Mouse (Mus musculus): ENCODE measurements at regions not wholly inside any gene's neighbourhood (a gene's known extent, or its start where the extent isn't known, plus 50 kb on each side); places are given as distances from the start of the nearest gene placed in this dataset.

DNA sequence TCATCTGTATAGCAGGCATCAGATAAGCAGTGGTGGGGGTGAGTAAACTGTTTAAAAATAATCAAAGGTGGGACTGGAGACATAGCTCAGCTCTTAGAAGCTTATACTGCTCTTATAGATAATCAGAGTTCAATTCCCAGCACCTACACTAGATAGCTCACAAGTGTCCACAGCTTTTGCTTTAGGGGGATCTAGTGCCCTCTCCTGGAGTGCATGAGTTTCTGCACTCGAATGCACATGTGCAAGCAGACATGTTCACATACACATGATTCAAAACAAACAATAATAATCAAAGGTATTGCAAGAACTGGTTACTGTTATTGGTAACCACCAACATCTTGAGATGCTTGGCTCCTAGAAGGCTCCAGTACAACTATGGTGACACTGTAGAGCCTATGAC is 343.3 kb downstream of the Gpam start:
- DNase-seq = no peak

DNA sequence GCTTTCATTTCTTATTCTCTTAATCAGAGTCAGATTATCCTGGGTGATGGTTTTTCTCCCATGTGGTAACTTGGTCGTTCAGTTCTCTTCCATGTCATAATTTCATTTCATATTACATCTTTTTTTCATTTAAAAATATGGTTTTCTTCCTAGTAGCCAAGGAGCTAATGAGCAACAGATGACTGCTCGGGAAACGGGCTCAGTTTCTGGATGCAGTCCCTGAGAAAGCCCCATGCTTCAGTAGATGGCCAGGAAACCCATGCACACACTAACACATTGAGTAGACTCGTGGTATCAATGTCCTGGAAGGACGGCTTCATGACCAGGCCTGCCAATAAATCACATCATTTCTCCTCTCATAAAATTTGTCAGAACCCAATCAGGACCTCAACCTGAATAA is 369.3 kb downstream of the Gpam start:
- DNase-seq = no peak

DNA sequence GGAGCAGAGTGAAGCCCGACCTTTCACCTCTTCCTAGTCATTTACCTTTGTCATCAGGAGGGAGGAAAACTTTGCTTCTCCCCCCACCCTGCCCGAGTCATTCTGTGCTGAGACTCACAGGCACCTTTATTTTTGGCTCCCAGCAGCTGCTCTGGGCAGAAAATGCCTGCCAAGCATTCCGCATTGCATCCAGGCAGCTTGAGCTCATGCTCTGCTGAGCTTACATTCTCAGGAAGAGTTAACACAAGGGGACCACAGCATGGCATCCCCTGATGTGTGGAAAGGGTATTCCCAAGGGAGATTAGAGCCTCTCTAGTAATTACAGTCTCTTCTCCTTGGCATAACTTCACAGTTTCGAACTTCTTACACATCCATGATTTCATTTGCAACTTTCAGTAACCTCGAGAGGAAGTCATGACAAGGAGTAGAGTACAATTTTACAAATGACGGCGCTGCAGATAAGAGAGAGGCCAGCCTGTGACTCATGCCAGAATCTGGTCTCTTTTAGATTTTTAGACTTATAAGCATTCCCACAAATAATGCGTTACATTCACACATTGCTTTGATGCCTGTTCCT is 370.3 kb downstream of the Gpam start:
- peak; percentile 8 for DNase-seq

DNA sequence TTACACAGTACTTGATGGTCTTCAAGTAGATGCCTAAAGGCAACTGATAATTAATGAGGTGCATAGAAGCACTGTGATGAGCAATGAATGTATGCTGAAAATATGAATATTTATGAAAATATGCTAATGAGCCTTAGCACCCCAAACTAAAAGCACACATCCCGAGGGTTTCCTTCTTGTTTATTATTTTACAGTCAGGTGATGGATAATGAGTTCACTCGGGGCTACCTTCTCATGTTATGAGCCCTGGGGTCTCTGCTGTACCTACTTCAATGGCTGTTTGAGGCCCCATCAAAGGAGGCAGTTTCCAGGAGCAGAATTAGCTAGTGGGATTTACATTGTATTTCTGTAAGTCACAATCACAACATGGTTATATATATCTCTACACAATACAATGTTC is 371.6 kb downstream of the Gpam start:
- DNase-seq = no peak

DNA sequence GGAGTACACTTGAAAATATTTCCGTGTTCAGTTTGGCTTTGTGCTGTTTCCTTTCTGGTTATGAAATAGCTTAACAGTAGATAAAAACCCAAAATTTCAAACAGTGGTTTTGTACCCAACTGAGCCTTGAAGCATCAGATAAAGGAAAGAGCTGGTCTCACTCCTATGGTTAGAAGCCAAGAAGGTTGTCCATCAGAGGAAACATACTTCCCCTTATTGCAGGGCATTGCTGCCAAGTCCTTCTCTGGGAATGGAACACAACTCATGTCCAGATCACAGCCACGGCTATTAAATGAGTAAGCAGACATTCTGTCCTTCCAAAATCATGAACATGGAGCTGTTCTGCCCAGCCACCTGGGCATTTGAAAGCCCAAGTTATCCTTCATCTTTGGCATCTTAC is 393.1 kb downstream of the Gpam start:
- DNase-seq = no peak

DNA sequence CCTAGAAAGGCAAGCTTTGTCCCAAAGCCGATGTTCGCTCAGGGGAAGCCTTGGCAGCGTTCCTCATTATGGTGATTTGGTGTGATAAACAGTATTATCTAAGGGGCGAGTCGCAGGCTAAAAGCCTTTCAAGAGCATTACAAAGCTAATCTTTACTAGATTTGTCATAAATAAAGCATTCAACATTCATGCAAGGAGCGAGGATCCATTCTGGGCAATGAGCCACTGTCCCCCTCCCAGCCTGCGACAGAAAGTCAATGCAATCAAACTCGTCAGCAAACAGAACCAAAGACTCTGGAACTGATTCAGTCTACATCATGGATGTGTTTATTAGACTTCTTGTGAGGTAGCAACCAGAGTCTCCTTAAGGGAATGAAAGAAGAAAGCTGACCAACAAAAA is 395.3 kb downstream of the Gpam start:
- DNase-seq = no peak

DNA sequence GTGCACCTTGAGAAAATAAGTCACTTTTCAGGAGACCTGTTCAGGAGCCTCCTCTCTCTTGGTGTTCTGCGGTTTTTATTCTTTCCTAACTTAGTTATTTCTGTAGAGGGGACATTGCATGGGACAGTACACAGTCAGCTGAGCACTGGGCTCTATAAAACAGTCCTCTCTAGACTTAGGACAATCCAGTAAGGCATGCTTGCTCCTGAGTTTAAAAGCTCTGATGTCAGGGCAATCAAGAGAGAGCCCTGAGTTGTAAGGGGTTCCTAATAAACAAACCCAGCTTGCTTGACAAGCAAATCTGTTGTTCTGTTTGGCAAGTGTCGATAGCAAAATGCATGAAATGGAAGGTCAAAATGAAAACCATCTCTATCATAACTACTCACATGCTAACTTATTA is 395.7 kb downstream of the Gpam start:
- no peak for DNase-seq

DNA sequence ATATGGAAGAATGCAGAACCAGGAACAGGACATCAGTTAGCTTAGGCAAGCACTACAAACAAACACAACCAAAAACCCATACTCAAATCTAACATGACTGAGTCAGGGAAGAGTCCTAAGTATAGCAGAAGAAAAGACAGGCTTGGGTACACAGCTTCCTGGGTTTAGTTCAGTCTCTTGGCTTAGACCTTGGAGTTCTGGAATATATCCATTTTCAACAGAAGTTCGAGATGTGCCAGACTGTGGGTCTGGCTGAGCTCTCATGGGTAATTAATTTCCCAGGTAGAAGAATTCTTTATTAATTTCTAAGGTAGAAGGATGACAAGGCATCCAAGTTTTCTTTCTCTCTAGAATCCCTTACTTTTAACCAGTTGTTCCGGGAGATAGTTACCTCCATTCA is 396.2 kb downstream of the Gpam start:
- DNase-seq = no peak

DNA sequence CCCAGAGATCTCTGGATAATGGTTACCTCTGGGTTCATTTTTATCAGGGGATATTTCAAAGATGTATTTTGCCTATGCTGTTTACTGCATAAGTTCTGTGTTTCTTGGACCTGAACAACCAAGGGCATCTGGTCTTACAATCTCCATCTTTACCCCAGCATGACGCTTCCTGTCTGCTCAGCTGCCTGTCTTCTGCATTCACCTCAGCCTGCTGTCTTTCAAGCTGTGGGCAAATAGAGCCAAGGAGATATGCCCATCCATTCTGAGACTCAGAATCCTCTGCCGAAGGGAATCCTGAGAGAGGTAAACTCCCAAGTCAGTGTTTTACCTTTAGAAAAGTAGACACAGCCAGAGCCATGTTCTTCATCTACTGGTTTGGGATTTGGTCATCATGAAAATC is 396.7 kb downstream of the Gpam start:
- DNase-seq = no peak

DNA sequence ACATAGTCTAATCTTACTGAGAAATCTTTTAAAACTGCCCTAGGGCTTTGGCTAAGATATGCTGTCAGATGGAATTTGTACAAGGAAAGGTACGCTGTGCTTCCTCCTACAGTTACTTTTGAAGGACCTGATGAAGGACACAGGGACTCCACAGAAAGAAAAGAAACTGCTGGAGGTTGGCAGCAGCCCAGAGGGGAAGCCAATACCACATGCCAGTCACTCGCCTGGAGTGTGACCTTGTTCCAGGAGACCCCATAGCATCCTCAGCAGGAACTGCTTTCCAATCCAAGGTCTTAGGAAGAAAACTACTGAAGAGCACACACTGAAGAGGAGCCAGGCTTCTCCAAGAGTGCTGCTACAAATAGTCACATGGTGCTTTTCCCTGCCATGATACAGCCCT is 404.9 kb downstream of the Gpam start:
- no peak for DNase-seq

DNA sequence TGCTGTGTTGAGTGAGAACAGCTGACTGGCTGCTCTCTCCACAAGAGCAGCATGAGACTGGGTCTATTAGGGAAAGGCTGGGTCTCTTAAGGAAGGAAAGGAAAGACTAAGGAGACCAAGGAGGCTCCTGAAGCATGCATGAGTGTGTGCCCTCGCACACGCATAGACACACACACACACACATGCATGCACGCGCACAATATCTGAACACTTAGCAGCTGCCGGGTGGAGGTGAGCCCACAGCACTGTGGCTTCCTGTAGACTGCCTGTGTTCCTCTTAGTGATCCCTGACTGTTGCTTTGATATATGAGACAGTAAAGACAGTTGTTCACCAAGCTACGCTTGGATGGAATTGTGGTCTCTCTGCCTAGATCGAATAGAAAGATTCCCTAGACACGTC is 429.6 kb downstream of the Gpam start:
- DNase-seq = no peak

DNA sequence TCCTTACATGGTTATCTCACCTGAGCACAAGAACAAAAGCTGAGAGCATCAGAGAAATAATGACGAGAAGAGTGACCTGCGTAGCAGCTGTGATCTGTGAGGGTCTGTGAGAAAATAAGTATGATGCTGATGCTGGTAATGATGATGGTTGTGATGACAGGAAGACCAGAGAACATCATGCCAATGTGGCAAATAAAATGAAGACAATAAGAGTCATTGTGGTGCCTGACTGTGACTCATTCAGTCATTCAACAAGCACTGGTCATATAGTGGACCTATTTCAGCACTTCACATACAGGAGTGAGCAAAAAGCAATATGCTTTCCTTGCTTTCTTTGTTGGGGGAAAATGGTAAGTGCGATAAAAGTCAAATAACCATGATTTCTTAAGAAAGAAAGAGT is 433.3 kb downstream of the Gpam start:
- DNase-seq = no peak

DNA sequence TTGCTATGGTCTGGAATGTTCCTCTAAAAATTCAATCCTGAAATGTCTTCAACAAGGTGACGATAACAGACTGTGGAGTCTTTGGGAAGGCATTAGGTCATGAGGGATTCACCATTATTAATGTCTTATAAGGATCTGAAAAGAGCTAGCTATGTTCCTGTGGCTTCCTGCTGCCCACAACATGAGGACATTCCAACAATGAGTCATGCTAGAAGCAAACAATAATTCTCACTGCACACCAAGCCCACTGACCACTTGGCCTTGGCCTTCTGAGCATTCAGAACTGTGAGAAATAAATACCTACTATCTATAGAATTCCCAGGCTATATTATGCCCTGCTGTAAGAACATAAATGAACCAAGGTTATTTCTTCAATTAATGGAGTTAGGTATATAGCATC is 433.9 kb downstream of the Gpam start:
- no peak for DNase-seq

DNA sequence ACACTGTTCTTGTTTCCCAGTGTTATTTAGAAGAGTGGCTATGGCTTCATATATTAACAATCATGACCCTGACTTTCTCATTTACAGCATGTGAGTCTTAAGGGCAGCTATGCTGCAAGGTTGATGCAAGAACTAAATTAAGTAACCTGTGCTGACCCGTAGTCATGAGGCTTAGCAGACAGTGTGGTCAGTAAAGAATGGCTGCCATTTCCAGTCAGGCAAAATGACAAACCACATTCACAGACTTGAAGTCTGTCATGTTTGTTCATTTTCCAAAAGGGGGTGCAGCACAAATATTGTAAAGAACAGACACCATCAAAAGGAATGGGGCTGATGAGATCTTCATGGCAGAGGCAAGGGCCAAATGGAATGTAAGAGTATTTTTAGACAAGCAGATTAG is 435.2 kb downstream of the Gpam start:
- DNase-seq = no peak

DNA sequence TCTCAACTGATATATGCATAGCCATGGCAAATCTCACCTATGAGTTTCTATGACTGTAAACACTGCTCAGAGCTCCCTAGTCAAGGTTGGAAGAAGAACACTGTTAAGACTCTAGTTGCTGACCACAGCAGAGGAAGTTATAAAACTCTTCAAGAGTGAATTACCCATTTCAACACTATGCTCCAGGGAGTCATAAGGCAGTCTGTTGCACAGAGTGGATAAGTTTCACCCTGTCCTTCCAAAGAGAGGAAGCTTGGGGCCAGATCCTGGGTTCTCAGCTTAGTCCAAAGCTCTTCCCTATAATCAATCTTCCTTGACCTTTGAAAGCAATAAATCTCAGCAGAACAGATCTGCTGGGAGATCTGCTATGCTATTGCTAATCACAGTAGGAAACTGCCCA is 438.4 kb downstream of the Gpam start:
- DNase-seq = no peak

DNA sequence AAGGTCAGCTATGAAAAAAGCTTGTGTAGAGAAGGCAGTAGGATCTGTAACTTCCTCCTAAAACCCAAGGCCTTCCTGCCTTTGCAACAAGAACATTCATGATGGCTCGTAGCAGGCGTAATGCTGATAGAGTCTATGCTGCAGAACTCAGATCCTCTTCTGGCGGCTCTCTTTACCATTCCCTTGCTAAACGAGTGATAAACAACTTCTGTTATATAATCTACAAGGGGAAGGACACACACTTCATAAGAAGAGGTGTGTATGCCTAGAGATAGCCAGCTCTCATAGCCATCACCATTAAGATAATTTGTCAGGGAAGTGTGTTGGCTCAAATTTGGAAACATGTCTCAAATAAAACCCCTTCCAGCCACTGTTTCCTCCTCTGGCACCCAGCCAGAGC is 441.9 kb downstream of the Gpam start:
- no peak for DNase-seq
